Mouse (Mus musculus) stomach, embryonic 15.5 days (tissue): Measurements from ENCODE around the gene Adgrb3. TPM values are rescaled to one million over a fixed set of nuclear protein-coding genes. Genes with fewer than 3 reads are reported as not detected.

ENCODE experiments used
- ATAC-seq: fragments of 200-750 bp; cut with Nextera tagmentation; 2 replicates; pipeline ENCODE4 v1.8.0; 2017; ENCODE audit warnings: low read depth, moderate number of reproducible peaks, moderate TSS enrichment; ENCODE audit not compliant: insufficient read depth, low FRiP score
- H3K27ac ChIP-seq: fragments of 300-500 bp; sonication (generic); 2 replicates; pipeline ENCODE4 v1.5.1; 2015; ENCODE audit warnings: mild to moderate bottlenecking, inconsistent platforms
- H3K27me3 ChIP-seq: fragments of 300-500 bp; sonication (generic); replicated peaks from 2 replicates; pipeline ENCODE4 v1.6.1; 2015; ENCODE audit warnings: inconsistent platforms
- H3K36me3 ChIP-seq: fragments of 300-500 bp; sonication (generic); 2 replicates; pipeline ENCODE4 v1.6.1; 2015; ENCODE audit warnings: inconsistent platforms
- H3K4me1 ChIP-seq: fragments of 300-500 bp; sonication (generic); 2 replicates; pipeline ENCODE4 v1.6.1; 2015; ENCODE audit warnings: inconsistent platforms
- H3K4me2 ChIP-seq: fragments of 300-500 bp; sonication (generic); 2 replicates; pipeline ENCODE4 v1.6.1; 2015; ENCODE audit warnings: mild to moderate bottlenecking, inconsistent platforms
- H3K4me3 ChIP-seq: fragments of 300-500 bp; sonication (generic); replicated peaks from 2 replicates; pipeline ENCODE4 v1.5.1; 2015; ENCODE audit warnings: inconsistent platforms
- H3K9ac ChIP-seq: fragments of 300-500 bp; sonication (generic); 2 replicates; pipeline ENCODE4 v1.6.1; 2015; ENCODE audit warnings: inconsistent platforms
- H3K9me3 ChIP-seq: fragments of 300-500 bp; sonication (generic); 2 replicates; pipeline ENCODE4 v1.6.1; 2016; ENCODE audit warnings: inconsistent platforms
- WGBS: fragments of 180-500 bp; shearing (Covaris S2); methylation state at CpG from one replicate; pipeline ENCODE4 v1.1.7; 2015; 5-methylcytosine and 5-hydroxymethylcytosine counted together
- polyA plus RNA-seq: library from polyadenylated mRNA; unstranded; fragments of >200 nt; fragmentation: Nextera tagmentation; extraction: Ambion mirVana; gene quantifications from 2 replicates; pipeline ENCODE4 v1.2.1, GENCODE M21; 2015

Adgrb3 gene
- polyA plus RNA-seq, 1 experiment from 2014 or later = 3.4 TPM

DNA sequence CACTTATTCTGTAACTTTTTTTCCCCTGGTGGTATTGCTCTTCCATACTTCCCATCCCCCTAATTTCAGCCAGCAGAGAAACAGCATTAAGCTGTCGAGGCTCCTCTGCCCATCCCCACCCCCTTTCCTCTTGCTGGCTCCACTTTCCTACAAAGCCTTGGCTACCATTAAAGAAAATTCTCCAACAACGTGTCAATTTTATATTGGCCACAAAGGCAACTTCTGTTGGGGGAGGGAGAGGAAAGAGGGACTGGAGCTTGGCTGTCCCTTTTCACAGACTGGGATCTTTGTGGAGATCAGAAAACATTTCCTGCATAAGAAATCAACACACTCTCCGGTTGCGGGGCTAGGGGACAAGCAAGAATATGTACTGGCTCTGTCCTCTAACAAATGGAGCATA lies 4.9 kb downstream of the Adgrb3 start:
- H3K27me3 ChIP-seq = peaks cover 7% of the 10 kb centered on the region
- H3K36me3 ChIP-seq = no peaks in the 10 kb centered on the region
- no peak overlapping the region for H3K4me3 ChIP-seq
- H3K9ac ChIP-seq = no peak overlapping the region
- H3K9me3 ChIP-seq = no peaks in the 10 kb centered on the region
- ATAC-seq = no peak
- 34% methylated on average over 4 of the region's 4 CpGs for WGBS
- no peak overlapping the region for H3K27ac ChIP-seq
- H3K4me2 ChIP-seq = no peak overlapping the region
- H3K4me1 ChIP-seq = no peaks in the 10 kb centered on the region

DNA sequence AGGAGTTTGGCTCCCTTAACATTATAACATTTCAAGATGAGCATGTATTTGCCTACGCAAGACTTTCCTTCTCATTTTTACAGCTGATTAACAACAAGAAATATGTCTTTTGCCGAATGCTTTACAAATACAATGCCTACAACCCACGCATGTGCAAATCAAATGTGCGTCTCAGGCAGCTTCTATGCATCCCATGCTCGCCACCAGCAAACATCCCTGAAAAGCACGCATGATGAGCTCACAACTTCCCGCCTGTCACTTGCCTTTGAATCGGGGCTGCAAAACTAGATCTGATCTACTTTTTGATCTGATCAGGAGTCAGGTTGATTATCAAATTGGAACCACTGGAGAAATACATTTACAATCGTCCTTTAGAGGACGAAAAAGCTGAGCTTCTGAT lies 5.5 kb downstream of the Adgrb3 start:
- Histone ChIP-seq H3K4me3 (no peak overlapping the region), H3K36me3 (no peaks in the 10 kb centered on the region), H3K9ac (no peak overlapping the region), H3K4me1 (no peaks in the 10 kb centered on the region), H3K27ac (no peak overlapping the region), H3K9me3 (no peaks in the 10 kb centered on the region), H3K4me2 (no peak overlapping the region), H3K27me3 (0 out of 2 replicates have a peak, but pooled peaks cover 3% of the 10 kb centered on the region)
- 86% methylated on average over 10 of the region's 10 CpGs for WGBS
- ATAC-seq = no peak

DNA sequence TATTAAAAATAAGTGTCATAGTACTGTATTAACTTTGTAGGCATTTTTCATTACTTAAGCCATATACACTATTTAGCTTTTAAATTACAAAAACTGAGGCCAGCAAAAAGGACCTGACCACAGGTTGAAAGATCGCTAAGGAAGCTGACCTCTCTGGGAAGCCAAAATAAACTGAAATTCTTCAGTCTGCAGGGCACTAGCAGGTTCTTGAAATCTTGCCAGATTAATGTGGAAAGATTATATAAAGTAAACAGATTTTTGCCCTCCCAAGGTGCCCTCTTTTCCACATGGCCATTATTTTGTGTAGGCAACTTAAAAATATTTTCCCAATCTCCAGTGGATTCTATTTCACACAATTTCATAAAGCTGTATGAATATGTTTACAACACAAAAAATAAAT lies 14.0 kb downstream of the Adgrb3 start:
- H3K4me1 ChIP-seq = no peaks in the 10 kb centered on the region
- no peak overlapping the region for H3K27ac ChIP-seq
- no peak for ATAC-seq
- no peak overlapping the region for H3K4me3 ChIP-seq
- H3K36me3 ChIP-seq = no peaks in the 10 kb centered on the region
- no peaks in the 10 kb centered on the region for H3K27me3 ChIP-seq
- 35% methylated on average over 1 of the region's 1 CpGs for WGBS
- no peak overlapping the region for H3K9ac ChIP-seq
- H3K4me2 ChIP-seq = no peak overlapping the region
- no peaks in the 10 kb centered on the region for H3K9me3 ChIP-seq

DNA sequence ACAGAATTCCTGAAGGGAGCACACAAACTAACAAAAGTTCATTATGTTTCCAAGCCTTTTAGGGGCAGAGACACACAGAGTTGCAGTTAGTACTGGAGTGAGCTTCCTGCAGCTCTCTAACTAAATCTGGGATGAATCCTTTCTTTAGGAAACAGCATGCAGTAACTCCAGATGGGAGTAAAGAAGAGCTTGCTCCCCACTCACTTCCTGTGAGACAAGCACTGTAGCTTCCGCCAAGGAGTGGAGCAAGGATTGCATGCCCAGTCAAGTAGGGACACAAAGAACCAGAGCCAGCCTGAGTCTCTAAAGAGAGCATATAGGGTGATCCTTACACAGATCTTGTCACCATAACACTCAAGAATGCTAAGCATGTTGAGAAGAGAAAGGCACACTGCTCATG lies 50.7 kb downstream of the Adgrb3 start:
- Histone ChIP-seq H3K9me3 (no peaks in the 10 kb centered on the region), H3K9ac (no peak overlapping the region), H3K27me3 (no peaks in the 10 kb centered on the region), H3K36me3 (no peaks in the 10 kb centered on the region), H3K4me3 (no peak overlapping the region), H3K4me1 (no peaks in the 10 kb centered on the region), H3K27ac (no peak overlapping the region), H3K4me2 (no peak overlapping the region)
- WGBS = 63% methylated on average over 1 of the region's 1 CpGs
- ATAC-seq = no peak

DNA sequence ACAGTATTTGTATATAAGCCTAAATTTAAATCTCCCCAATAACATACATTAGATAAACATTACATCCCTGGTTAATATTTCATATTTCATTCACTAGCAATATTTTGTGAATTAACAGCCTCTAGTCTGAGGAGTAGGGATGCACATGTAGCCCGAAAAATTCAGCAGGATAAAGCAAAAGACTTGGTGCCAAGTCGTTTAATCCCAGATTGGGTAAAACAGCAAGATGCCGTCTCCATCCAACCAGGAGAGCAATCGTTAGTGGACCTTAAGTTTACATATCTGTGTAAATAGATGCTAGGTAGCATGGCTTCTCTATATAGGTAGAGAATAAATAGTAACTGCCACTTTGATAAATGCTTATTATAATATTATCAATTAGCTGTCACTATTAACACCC lies 52.0 kb downstream of the Adgrb3 start:
- no peaks in the 10 kb centered on the region for H3K4me1 ChIP-seq
- no peak for ATAC-seq
- no peak overlapping the region for H3K4me2 ChIP-seq
- no peaks in the 10 kb centered on the region for H3K27me3 ChIP-seq
- no peak overlapping the region for H3K4me3 ChIP-seq
- no peak overlapping the region for H3K9ac ChIP-seq
- no peak overlapping the region for H3K27ac ChIP-seq
- 80% methylated on average over 4 of the region's 4 CpGs for WGBS
- no peaks in the 10 kb centered on the region for H3K9me3 ChIP-seq
- no peaks in the 10 kb centered on the region for H3K36me3 ChIP-seq

DNA sequence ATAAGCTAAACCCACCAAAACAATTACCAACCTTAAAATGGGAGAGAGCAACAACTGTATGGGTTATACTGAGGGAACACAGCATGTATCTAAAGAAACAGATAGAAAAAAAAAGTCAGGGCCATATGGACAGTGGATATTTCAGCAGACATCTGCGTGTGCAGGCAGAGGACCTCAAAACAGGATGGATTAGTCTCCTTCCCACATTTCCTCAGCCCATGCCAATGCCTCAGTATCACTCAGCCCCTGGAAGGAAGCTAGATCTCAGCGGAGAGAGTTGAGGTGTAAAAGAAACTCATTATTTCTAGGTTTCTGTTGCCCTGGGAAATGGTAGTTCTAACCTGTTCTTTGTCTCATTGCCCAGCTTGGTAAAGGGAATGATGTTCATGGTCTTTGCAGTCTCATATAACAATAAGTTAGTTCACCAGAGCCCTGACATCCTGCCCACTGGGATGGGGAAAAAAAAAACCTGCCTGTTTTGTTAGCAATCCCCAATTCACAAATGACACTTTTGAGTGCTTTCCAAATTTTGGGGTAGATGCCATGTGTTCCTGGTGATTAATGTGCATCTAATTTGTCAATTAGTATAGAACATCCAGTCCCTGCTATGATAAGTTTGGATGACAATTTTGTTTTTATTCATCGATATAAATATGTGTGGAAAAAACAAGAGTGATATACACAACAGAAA lies 53.9 kb downstream of the Adgrb3 start:
- H3K9ac ChIP-seq = no peak overlapping the region
- no peaks in the 10 kb centered on the region for H3K36me3 ChIP-seq
- H3K4me3 ChIP-seq = no peak overlapping the region
- H3K27me3 ChIP-seq = no peaks in the 10 kb centered on the region
- WGBS = 81% methylated on average over 3 of the region's 3 CpGs
- H3K4me1 ChIP-seq = no peaks in the 10 kb centered on the region
- H3K9me3 ChIP-seq = no peaks in the 10 kb centered on the region
- ATAC-seq = no peak
- H3K27ac ChIP-seq = no peak overlapping the region
- H3K4me2 ChIP-seq = no peak overlapping the region

DNA sequence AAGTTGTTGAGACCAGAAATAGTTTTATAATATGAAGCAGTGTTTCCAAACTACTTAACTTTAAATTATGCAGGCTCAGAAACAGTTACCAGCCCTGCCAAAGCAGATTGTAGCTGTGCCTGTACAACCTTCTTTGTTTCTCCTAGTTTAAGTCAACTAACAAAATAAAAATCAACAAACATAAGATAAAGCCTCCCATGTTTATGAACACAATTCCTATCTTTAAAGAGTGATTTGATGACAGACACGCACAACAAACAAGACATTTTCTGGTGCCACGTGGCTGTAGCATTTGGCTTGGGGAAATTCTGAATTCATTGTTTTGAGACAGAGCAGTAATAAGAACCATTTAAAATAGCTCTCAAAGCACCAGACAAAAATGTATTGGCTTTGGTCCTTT lies 60.5 kb downstream of the Adgrb3 start:
- Histone ChIP-seq H3K9me3 (no peaks in the 10 kb centered on the region), H3K27me3 (no peaks in the 10 kb centered on the region), H3K4me2 (no peak overlapping the region), H3K4me1 (no peaks in the 10 kb centered on the region), H3K36me3 (no peaks in the 10 kb centered on the region), H3K27ac (no peak overlapping the region), H3K9ac (no peak overlapping the region), H3K4me3 (no peak overlapping the region)
- WGBS = 75% methylated on average over 2 of the region's 2 CpGs
- no peak for ATAC-seq

DNA sequence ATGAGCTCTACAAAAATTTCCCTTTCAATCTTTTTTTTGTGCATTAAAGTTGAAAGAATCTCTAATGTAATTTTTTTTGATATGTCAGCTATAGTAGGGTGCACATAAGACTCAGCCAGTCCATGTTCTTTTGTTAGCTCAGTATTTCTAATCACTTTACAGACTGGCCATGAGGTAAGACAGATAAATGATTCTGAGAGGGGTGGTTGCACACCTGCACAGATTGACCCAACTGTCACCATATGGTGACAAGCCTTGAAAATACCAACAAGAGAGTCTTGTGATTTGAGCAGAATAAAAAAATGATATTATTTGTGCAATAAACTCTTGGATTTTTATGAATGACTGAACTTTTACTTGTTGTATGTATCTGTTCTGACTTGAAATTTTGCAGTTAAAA lies 74.2 kb downstream of the Adgrb3 start:
- no peak overlapping the region for H3K9ac ChIP-seq
- H3K4me3 ChIP-seq = no peak overlapping the region
- H3K9me3 ChIP-seq = no peaks in the 10 kb centered on the region
- H3K4me2 ChIP-seq = no peak overlapping the region
- H3K4me1 ChIP-seq = no peaks in the 10 kb centered on the region
- H3K36me3 ChIP-seq = no peaks in the 10 kb centered on the region
- no peak for ATAC-seq
- no peaks in the 10 kb centered on the region for H3K27me3 ChIP-seq
- no peak overlapping the region for H3K27ac ChIP-seq

DNA sequence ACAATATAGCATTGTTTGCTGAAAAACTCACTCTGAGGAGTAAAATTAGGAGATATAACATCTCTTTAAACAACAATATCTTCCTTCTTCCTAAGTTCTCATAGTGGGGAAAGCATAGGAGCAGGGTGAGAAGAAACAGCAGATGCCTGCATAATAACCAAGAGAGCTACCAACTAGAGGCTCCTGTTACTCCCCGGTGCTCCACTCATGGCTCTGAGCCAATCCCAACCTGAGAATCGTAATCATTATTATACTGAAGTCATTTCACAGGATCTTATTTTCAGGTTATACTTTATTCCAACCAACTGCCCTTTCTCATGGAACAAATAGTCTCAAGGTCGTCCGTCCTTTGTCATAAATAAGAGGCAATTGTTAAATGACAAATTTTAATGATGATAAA lies 75.0 kb downstream of the Adgrb3 start:
- Histone ChIP-seq H3K27ac (no peak overlapping the region), H3K36me3 (no peaks in the 10 kb centered on the region), H3K4me3 (no peak overlapping the region), H3K27me3 (no peaks in the 10 kb centered on the region), H3K4me2 (no peak overlapping the region), H3K9ac (no peak overlapping the region), H3K4me1 (no peaks in the 10 kb centered on the region), H3K9me3 (no peaks in the 10 kb centered on the region)
- 64% methylated on average over 4 of the region's 4 CpGs for WGBS
- no peak for ATAC-seq

DNA sequence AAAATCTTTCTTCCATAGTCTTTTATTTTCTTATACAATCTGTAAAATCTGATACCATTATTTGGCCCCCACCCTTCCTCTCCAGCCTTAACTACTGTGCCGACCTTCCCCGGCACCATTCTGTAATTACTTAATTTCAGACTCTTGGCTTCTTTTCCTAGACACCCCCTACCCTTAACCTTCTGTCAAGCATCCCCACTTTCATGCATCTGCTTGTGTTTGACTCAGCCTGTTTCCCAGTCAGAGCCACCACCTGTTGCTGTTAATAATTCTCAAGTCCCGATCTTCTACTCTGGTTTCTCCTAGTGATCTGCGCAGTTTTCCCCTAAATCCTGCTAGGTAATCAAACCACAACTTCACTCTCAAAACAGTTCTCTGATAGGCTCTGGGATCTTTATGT lies 83.9 kb downstream of the Adgrb3 start:
- no peaks in the 10 kb centered on the region for H3K36me3 ChIP-seq
- H3K4me3 ChIP-seq = no peak overlapping the region
- H3K27ac ChIP-seq = no peak overlapping the region
- no peak overlapping the region for H3K4me2 ChIP-seq
- H3K9ac ChIP-seq = no peak overlapping the region
- no peaks in the 10 kb centered on the region for H3K4me1 ChIP-seq
- H3K9me3 ChIP-seq = no peaks in the 10 kb centered on the region
- 84% methylated on average over 4 of the region's 4 CpGs for WGBS
- no peak for ATAC-seq
- no peaks in the 10 kb centered on the region for H3K27me3 ChIP-seq

DNA sequence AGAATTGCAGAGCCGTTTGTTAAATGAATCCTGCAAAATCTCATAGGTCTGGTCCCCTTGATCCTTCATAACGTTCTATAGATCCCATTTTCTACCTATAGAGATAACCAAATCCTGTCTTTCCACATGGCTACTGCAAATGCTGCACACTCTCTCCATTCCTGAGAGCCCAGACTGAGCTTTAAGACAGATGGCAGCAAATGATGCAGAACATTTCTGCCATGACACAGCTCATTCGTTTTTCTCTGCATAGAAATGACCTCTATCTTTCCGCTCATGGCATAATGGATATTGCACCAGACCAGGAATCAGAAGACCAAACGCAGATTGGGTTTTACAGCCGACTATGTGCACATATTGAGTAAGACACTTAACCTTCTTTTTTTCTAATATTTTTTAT lies 84.8 kb downstream of the Adgrb3 start:
- H3K9me3 ChIP-seq = no peaks in the 10 kb centered on the region
- no peak overlapping the region for H3K9ac ChIP-seq
- 72% methylated on average over 6 of the region's 6 CpGs for WGBS
- no peaks in the 10 kb centered on the region for H3K27me3 ChIP-seq
- no peak overlapping the region for H3K4me3 ChIP-seq
- no peak for ATAC-seq
- H3K4me2 ChIP-seq = no peak overlapping the region
- H3K36me3 ChIP-seq = no peaks in the 10 kb centered on the region
- H3K27ac ChIP-seq = no peak overlapping the region
- H3K4me1 ChIP-seq = no peaks in the 10 kb centered on the region

DNA sequence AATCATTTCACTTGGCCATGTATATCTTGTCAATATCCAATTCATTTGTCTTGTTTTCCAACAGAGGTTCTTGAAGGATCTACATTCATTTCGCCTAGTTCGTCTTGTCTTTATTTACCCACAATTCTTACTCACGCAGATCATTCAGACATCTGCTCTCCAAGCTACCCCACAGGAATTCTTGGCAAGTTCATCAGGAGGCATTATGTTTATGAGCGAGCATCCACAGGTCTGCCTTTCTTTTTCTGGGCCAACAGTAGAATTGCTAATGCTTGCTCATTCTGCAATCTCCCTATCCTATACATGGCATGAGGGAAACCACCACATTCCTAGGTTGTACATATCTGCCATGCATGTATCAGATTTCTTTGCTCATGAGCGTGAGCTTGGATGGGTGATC lies 99.7 kb downstream of the Adgrb3 start:
- WGBS = 83% methylated on average over 5 of the region's 5 CpGs
- no peak overlapping the region for H3K4me3 ChIP-seq
- no peak overlapping the region for H3K27ac ChIP-seq
- no peak for ATAC-seq
- H3K9me3 ChIP-seq = no peaks in the 10 kb centered on the region
- no peaks in the 10 kb centered on the region for H3K4me1 ChIP-seq
- no peak overlapping the region for H3K9ac ChIP-seq
- H3K4me2 ChIP-seq = no peak overlapping the region
- no peaks in the 10 kb centered on the region for H3K36me3 ChIP-seq
- H3K27me3 ChIP-seq = no peaks in the 10 kb centered on the region

DNA sequence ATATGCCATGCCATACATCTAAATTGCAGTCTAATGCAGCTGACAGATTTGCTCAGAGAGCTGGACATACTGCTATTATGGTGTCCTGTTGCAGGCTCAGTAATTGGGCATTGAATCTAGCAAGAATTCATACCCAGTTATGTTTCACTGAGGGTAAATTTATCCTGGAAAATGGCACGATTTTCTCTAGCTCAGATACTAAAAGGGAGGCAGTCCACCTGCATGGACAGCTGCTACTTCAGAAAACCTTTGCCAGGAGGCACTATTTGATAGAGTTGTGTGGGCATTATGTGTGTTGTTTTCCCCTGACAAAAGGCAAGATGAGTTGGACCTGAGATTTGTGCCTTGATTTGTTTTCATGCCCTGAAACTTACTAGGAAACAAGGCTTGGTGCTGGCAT lies 118.0 kb downstream of the Adgrb3 start:
- H3K4me3 ChIP-seq = no peak overlapping the region
- no peak overlapping the region for H3K27ac ChIP-seq
- H3K27me3 ChIP-seq = no peaks in the 10 kb centered on the region
- H3K9me3 ChIP-seq = no peaks in the 10 kb centered on the region
- H3K36me3 ChIP-seq = no peaks in the 10 kb centered on the region
- no peak overlapping the region for H3K4me2 ChIP-seq
- no peak for ATAC-seq
- no peak overlapping the region for H3K9ac ChIP-seq
- 33% methylated on average over 1 of the region's 1 CpGs for WGBS
- no peaks in the 10 kb centered on the region for H3K4me1 ChIP-seq
